Mouse (Mus musculus) heart, embryonic 15.5 days (tissue): ENCODE results near the gene Pdcl. TPM values are rescaled to one million over a fixed set of nuclear protein-coding genes. Genes with fewer than 3 reads are reported as not detected.

Experiments
- ATAC-seq: fragments of 200-750 bp; cut with Nextera tagmentation; replicated peaks from 2 replicates; pipeline ENCODE4 v1.8.0; 2017; ENCODE audit warnings: low read depth, moderate TSS enrichment; ENCODE audit not compliant: insufficient number of reproducible peaks, insufficient read depth, low FRiP score
- H3K27ac ChIP-seq: fragments of 300-500 bp; sonication (generic); 2 replicates; pipeline ENCODE4 v1.5.1; 2015; ENCODE audit warnings: mild to moderate bottlenecking, inconsistent platforms
- H3K27me3 ChIP-seq: fragments of 300-500 bp; sonication (generic); 2 replicates; pipeline ENCODE4 v1.6.1; 2015; ENCODE audit warnings: inconsistent platforms
- H3K36me3 ChIP-seq: fragments of 300-500 bp; sonication (generic); 2 replicates; pipeline ENCODE4 v1.6.1; 2015; ENCODE audit warnings: mild to moderate bottlenecking, inconsistent platforms
- H3K4me1 ChIP-seq: fragments of 300-500 bp; sonication (generic); replicated peaks from 2 replicates; pipeline ENCODE4 v1.6.1; 2015; ENCODE audit warnings: inconsistent platforms
- H3K4me2 ChIP-seq: fragments of 300-500 bp; sonication (generic); 2 replicates; pipeline ENCODE4 v1.6.1; 2015; ENCODE audit warnings: inconsistent platforms, mild to moderate bottlenecking, moderate library complexity
- H3K4me3 ChIP-seq: fragments of 300-500 bp; sonication (generic); 2 replicates; pipeline ENCODE4 v1.5.1; 2015; ENCODE audit warnings: mild to moderate bottlenecking, inconsistent platforms
- H3K9ac ChIP-seq: fragments of 300-500 bp; sonication (generic); 2 replicates; pipeline ENCODE4 v1.6.1; 2015; ENCODE audit warnings: mild to moderate bottlenecking, inconsistent platforms
- H3K9me3 ChIP-seq: fragments of 300-500 bp; sonication (generic); replicated peaks from 2 replicates; pipeline ENCODE4 v1.6.1; 2016; ENCODE audit warnings: inconsistent platforms
- WGBS: fragments of 180-500 bp; shearing (Covaris S2); methylation state at CpG from one replicate; pipeline ENCODE4 v1.1.7; 2015; ENCODE audit warnings: mixed read lengths; 5-methylcytosine and 5-hydroxymethylcytosine counted together
- polyA plus RNA-seq: library from polyadenylated mRNA; unstranded; fragments of >200 nt; fragmentation: Nextera tagmentation; extraction: Ambion mirVana; gene quantifications from 2 replicates; pipeline ENCODE4 v1.2.1, GENCODE M21; 2015

The Pdcl gene
- 30.3 and 31.6 TPM in 2 replicates for polyA plus RNA-seq

GRCm38 (mm10) chr2:37358633-37359540, at the start of gene Pdcl:
Gene Pdcl, minus strand, starts transcription at chr2:37359332.
- H3K4me1 ChIP-seq: peaks cover 10% of the 10 kb centered on the region
- H3K4me3 ChIP-seq: peak within 1 kb of the TSS; percentile 96
- peak within 1 kb of the TSS; percentile 82 for H3K9ac ChIP-seq
- no peaks in the 10 kb centered on the region for H3K9me3 ChIP-seq
- peak within 1 kb of the TSS; percentile 79 for H3K4me2 ChIP-seq
- H3K27ac ChIP-seq: peak within 1 kb of the TSS; percentile 100
- peak; percentile 99 for ATAC-seq
- WGBS: under 1% methylated on average over 42 of the region's 42 CpGs
- H3K36me3 ChIP-seq: peaks cover 28% of the 10 kb centered on the region
- no peaks in the 10 kb centered on the region for H3K27me3 ChIP-seq

GRCm38 (mm10) chr2:37395539-37395938, 36.4 kb upstream of the Pdcl start:
- no peaks in the 10 kb centered on the region for H3K4me1 ChIP-seq
- no peak overlapping the region for H3K4me2 ChIP-seq
- ATAC-seq: no peak
- H3K9me3 ChIP-seq: no peaks in the 10 kb centered on the region
- 48% methylated on average over 1 of the region's 1 CpGs for WGBS
- no peaks in the 10 kb centered on the region for H3K27me3 ChIP-seq
- H3K36me3 ChIP-seq: peaks cover 32% of the 10 kb centered on the region
- H3K27ac ChIP-seq: no peak overlapping the region
- H3K4me3 ChIP-seq: no peak overlapping the region
- no peak overlapping the region for H3K9ac ChIP-seq

GRCm38 (mm10) chr2:37382921-37383320, 23.8 kb upstream of the Pdcl start:
- Histone ChIP-seq H3K4me3 (no peak overlapping the region), H3K9ac (no peak overlapping the region), H3K27me3 (no peaks in the 10 kb centered on the region), H3K27ac (no peak overlapping the region), H3K4me1 (no peaks in the 10 kb centered on the region), H3K9me3 (no peaks in the 10 kb centered on the region), H3K4me2 (no peak overlapping the region), H3K36me3 (peaks cover 34% of the 10 kb centered on the region)
- ATAC-seq: no peak
- 93% methylated on average over 9 of the region's 9 CpGs for WGBS

- peaks cover 45% of the 10 kb centered on the region for H3K36me3 ChIP-seq
- H3K9ac ChIP-seq: no peak overlapping the region
- no peak overlapping the region for H3K4me2 ChIP-seq
- H3K27me3 ChIP-seq: no peaks in the 10 kb centered on the region
- no peak for ATAC-seq
- 58% methylated on average over 2 of the region's 2 CpGs for WGBS
- H3K9me3 ChIP-seq: no peaks in the 10 kb centered on the region
- H3K27ac ChIP-seq: no peak overlapping the region
- H3K4me1 ChIP-seq: no peaks in the 10 kb centered on the region
- no peak overlapping the region for H3K4me3 ChIP-seq
Measured at GRCm38 (mm10) chr2:37380189-37380588, 21.1 kb upstream of the Pdcl start.

GRCm38 (mm10) chr2:37376018-37376417, 16.9 kb upstream of the Pdcl start:
- Histone ChIP-seq H3K9ac (no peak overlapping the region), H3K36me3 (peaks cover 42% of the 10 kb centered on the region), H3K4me3 (no peak overlapping the region), H3K27ac (no peak overlapping the region), H3K4me1 (no peaks in the 10 kb centered on the region), H3K4me2 (no peak overlapping the region), H3K9me3 (no peaks in the 10 kb centered on the region), H3K27me3 (no peaks in the 10 kb centered on the region)
- ATAC-seq: no peak
- WGBS: 88% methylated on average over 1 of the region's 1 CpGs

GRCm38 (mm10) chr2:37370651-37371050, 11.5 kb upstream of the Pdcl start:
- 80% methylated on average over 2 of the region's 2 CpGs for WGBS
- H3K4me3 ChIP-seq: no peak overlapping the region
- no peak for ATAC-seq
- H3K4me1 ChIP-seq: no peaks in the 10 kb centered on the region
- H3K27me3 ChIP-seq: no peaks in the 10 kb centered on the region
- no peak overlapping the region for H3K4me2 ChIP-seq
- H3K9ac ChIP-seq: no peak overlapping the region
- no peak overlapping the region for H3K27ac ChIP-seq
- H3K9me3 ChIP-seq: no peaks in the 10 kb centered on the region
- peaks cover 23% of the 10 kb centered on the region for H3K36me3 ChIP-seq

GRCm38 (mm10) chr2:37359908-37360307, 776 bp upstream of the Pdcl start:
- H3K4me1 ChIP-seq: peaks cover 10% of the 10 kb centered on the region
- 87% methylated on average over 2 of the region's 2 CpGs for WGBS
- H3K9ac ChIP-seq: no peak overlapping the region
- H3K27ac ChIP-seq: no peak overlapping the region
- no peak for ATAC-seq
- no peaks in the 10 kb centered on the region for H3K27me3 ChIP-seq
- H3K9me3 ChIP-seq: no peaks in the 10 kb centered on the region
- H3K4me3 ChIP-seq: no peak overlapping the region
- peaks cover 19% of the 10 kb centered on the region for H3K36me3 ChIP-seq
- H3K4me2 ChIP-seq: peak overlapping the region; percentile 79

- Histone ChIP-seq H3K9me3 (no peaks in the 10 kb centered on the region), H3K36me3 (peaks cover 56% of the 10 kb centered on the region), H3K9ac (no peak overlapping the region), H3K4me2 (no peak overlapping the region), H3K4me3 (no peak overlapping the region), H3K4me1 (peaks cover 10% of the 10 kb centered on the region), H3K27me3 (no peaks in the 10 kb centered on the region), H3K27ac (no peak overlapping the region)
- WGBS: 88% methylated on average over 5 of the region's 5 CpGs
- no peak for ATAC-seq
Measured at GRCm38 (mm10) chr2:37355571-37355970, 3.6 kb downstream of the Pdcl start.

- no peaks in the 10 kb centered on the region for H3K27me3 ChIP-seq
- no peak overlapping the region for H3K4me3 ChIP-seq
- 79% methylated on average over 7 of the region's 7 CpGs for WGBS
- H3K36me3 ChIP-seq: peaks cover 60% of the 10 kb centered on the region
- no peak for ATAC-seq
- H3K9me3 ChIP-seq: no peaks in the 10 kb centered on the region
- no peak overlapping the region for H3K27ac ChIP-seq
- H3K4me2 ChIP-seq: no peak overlapping the region
- no peak overlapping the region for H3K9ac ChIP-seq
- no peaks in the 10 kb centered on the region for H3K4me1 ChIP-seq
Measured at GRCm38 (mm10) chr2:37351671-37352070, 7.5 kb downstream of the Pdcl start.

GRCm38 (mm10) chr2:37338497-37339187, 20.5 kb downstream of the Pdcl start:
- H3K36me3 ChIP-seq: no peaks in the 10 kb centered on the region
- H3K9ac ChIP-seq: no peak overlapping the region
- no peaks in the 10 kb centered on the region for H3K9me3 ChIP-seq
- H3K27ac ChIP-seq: no peak overlapping the region
- WGBS: 50% methylated on average over 10 of the region's 10 CpGs
- no peak overlapping the region for H3K4me2 ChIP-seq
- no peak for ATAC-seq
- H3K4me1 ChIP-seq: no peaks in the 10 kb centered on the region
- no peak overlapping the region for H3K4me3 ChIP-seq
- H3K27me3 ChIP-seq: no peaks in the 10 kb centered on the region

GRCm38 (mm10) chr2:37333321-37333720, 25.8 kb downstream of the Pdcl start:
- no peak overlapping the region for H3K27ac ChIP-seq
- no peak overlapping the region for H3K4me3 ChIP-seq
- H3K4me2 ChIP-seq: no peak overlapping the region
- H3K27me3 ChIP-seq: no peaks in the 10 kb centered on the region
- H3K9ac ChIP-seq: no peak overlapping the region
- H3K9me3 ChIP-seq: no peaks in the 10 kb centered on the region
- WGBS: 69% methylated on average over 2 of the region's 2 CpGs
- no peak for ATAC-seq
- no peaks in the 10 kb centered on the region for H3K36me3 ChIP-seq
- H3K4me1 ChIP-seq: no peaks in the 10 kb centered on the region
